Mouse (Mus musculus) inflammation-experienced regulatory T-cells (primary cell): ENCODE data around the gene Olfr111. TPM values are rescaled to one million over a fixed set of nuclear protein-coding genes. Genes with fewer than 3 reads are reported as not detected.

Experiments
- polyA plus RNA-seq, 2 experiments: library from polyadenylated mRNA; unstranded; fragments of 100-300 nt; shearing (Covaris generic); gene quantifications; one replicate each; pipeline ENCODE4 v1.2.1; 2017

The Olfr111 gene
- polyA plus RNA-seq = not detected

DNA sequence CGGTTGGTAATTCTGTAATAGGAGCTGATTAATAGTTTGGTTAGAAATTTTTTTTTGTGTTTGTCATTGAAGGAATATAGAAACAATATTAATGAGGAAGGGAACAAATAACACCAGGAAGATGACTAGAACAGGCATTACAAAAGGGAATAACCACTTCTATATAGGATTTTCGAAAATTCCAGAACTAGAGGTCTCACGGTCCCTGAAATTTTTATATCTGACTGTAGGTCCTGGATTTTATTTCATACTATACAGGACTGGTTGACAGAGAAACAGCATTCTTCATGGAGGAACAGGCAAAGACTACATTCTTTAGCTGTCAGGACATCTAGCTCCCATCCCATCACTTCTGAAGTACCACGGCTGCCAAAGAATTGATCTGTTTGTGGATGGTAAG is at the start of gene Olfr111:
TSS of gene Olfr111 (plus strand) at position 301 of the 400 bp plus-strand sequence.

DNA sequence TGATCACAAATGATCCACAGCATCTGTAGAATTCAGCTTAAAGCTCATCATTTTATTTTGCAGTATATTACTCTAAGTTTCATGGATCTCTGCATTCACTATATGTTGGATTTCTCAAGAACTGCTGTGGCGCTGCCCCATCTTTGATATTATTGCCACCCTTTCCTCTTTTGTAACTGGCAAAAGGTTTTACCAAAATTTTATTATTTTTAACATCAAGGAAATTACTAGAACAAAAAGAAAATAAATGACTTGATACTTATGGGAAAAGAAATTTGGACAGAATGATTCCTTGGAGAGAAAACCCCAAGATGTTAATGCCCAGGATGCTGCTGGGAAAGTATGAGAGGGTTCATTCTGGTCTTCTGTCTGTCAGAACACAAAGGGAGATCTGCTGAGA is 49.2 kb upstream of the Olfr111 start, which contains the start of gene Olfr109:
TSS of gene Olfr109 (plus strand) at position 301 of the 400 bp plus-strand sequence.

DNA sequence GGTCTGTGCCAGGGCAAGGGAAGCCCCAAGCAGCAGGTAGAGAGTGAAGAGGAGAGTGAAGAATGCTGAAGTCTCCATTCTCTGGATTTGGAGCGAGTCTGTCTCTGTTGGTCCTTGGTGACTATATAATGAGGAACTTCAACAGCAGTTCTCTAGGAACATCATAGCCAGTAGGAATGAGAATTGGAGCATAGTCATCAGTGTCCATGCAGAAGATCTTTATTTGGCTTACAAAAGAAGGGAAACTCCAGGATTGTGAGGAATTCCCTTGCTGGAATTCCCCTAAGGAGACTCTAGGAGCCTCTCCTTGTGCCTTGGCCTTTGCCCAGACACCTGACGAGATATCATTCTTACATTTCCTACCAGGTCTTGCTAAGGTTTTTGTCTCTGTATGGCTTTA is 24.4 kb upstream of the Olfr111 start, which contains the start of gene H2-M2:
TSS of gene H2-M2 (minus strand) at position 101 of the 400 bp plus-strand sequence.

DNA sequence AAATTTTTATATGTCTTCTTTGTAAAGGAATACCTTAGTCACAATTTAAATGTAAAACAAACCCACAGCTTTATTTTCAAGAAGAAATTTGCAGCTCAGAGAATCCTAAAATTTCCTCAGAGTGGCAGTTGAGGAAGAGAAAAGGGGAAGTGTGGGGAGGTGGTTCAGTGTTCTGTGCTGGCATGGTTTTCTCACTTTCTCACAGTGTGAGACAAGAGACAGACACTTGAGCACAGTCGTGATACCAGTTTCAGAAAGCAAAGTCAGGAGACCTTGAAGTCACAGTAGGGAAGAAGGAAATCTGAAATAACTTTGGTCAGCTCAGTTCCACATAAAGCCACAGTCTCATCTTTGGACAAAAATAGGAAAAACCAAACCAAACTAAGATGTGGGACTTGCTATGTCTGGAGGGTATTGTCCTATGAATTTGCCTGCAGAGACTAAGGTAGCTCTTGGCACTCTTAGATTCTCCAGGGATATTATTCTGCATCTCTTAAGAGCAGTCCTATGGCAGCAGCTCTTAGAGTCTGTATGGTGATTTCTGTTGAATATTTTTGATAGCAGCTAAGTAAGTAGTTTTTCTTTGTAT is 15.8 kb upstream of the Olfr111 start, which contains the start of gene Olfr110:
TSS of gene Olfr110 (plus strand) at position 539 of the 589 bp plus-strand sequence.

DNA sequence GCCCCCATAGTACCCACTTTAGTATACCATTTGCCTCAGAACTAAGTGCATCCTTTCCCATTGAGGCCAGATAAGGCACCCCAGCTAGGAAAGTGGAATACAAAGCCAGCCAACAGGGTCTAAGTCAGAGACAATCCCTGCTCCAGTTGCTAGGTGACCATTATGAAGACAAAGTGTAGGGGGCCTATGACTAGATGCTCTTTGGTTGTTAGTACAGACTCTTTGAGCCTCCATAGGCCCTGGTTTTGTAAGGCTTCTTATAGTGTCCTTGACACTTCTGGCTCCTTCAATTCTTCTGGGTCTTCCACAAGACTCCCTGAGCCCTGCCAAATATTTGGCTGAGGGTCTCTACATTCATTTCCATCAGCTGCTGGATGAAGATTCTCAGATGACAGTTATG is 61.5 kb downstream of the Olfr111 start, which contains the start of gene Olfr112:
TSS of gene Olfr112 (minus strand) at position 101 of the 400 bp plus-strand sequence.

DNA sequence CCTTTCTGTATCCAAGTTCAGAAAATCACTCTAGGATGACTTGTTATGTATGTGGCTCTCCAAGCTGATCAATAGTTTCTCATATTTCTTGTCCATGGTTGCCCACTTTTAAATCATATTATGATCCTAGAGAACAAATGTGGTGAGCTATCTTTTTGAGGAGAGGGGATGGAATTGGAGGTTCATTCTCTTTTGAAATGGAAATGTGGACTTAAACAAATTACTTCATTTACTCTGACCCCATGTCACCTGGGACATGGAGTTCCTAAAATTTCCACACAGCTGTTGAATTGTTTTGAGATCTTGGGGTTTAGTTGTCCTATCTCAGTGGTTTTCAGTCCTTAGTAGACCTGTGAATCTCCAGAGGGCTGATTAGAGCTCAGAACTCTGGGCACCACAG is 69.7 kb downstream of the Olfr111 start, which contains the start of gene Olfr113:
TSS of gene Olfr113 (minus strand) at position 101 of the 400 bp plus-strand sequence.

Other genes with a start within 250 kb of the Olfr111 start
- under 1 TPM in 1 of 2 experiments, not detected in 1; 0.33 TPM for gene Olfr98, start 244.3 kb upstream of the Olfr111 start, polyA plus RNA-seq
- gene H2-M3, start 237.8 kb upstream of the Olfr111 start, polyA plus RNA-seq = 100 to 1,000 TPM; 103 to 115 TPM
- gene Olfr99, start 224.6 kb upstream of the Olfr111 start, polyA plus RNA-seq = 1 to 10 TPM; 2.4 to 4.4 TPM
- gene Olfr101, start 203.7 kb upstream of the Olfr111 start, polyA plus RNA-seq = under 1 TPM in 1 of 2 experiments, not detected in 1; 0.34 TPM
- 1 to 10 TPM in 1 of 2 experiments, under 1 TPM in 1; 0.46 to 1.3 TPM for gene Olfr102, start 191.0 kb upstream of the Olfr111 start, polyA plus RNA-seq
- not detected for gene Olfr103, start 168.3 kb upstream of the Olfr111 start, polyA plus RNA-seq
- not detected for gene Olfr104-ps, start 148.4 kb upstream of the Olfr111 start, polyA plus RNA-seq
- gene Olfr105-ps, start 129.0 kb upstream of the Olfr111 start, polyA plus RNA-seq = under 1 TPM in 1 of 2 experiments, not detected in 1; 0.12 TPM
- not detected for gene Olfr106-ps, start 117.6 kb upstream of the Olfr111 start, polyA plus RNA-seq
- under 1 TPM; 0.05 to 0.44 TPM for gene Olfr107, start 108.8 kb upstream of the Olfr111 start, polyA plus RNA-seq
- gene Olfr108, start 62.5 kb upstream of the Olfr111 start, polyA plus RNA-seq = not detected
- under 1 TPM; 0.02 to 0.33 TPM for gene Olfr109, start 49.1 kb upstream of the Olfr111 start, polyA plus RNA-seq
- gene H2-M2, start 24.5 kb upstream of the Olfr111 start, polyA plus RNA-seq = 1 to 10 TPM in 1 of 2 experiments, not detected in 1; 1.2 TPM
- gene Olfr110, start 15.6 kb upstream of the Olfr111 start, polyA plus RNA-seq = not detected
- not detected for gene Olfr112, start 61.4 kb downstream of the Olfr111 start, polyA plus RNA-seq
- gene Olfr113, start 69.6 kb downstream of the Olfr111 start, polyA plus RNA-seq = under 1 TPM in 1 of 2 experiments, not detected in 1; 0.17 TPM
- not detected for gene Olfr114, start 84.7 kb downstream of the Olfr111 start, polyA plus RNA-seq
- not detected for gene Olfr115, start 119.1 kb downstream of the Olfr111 start, polyA plus RNA-seq
- gene Olfr116, start 119.2 kb downstream of the Olfr111 start, polyA plus RNA-seq = not detected
- under 1 TPM; 0.15 to 0.19 TPM for gene Olfr117, start 155.8 kb downstream of the Olfr111 start, polyA plus RNA-seq
- gene Olfr118, start 159.0 kb downstream of the Olfr111 start, polyA plus RNA-seq = under 1 TPM; 0.12 to 0.53 TPM
- not detected for gene Olfr119, start 188.5 kb downstream of the Olfr111 start, polyA plus RNA-seq
- gene Olfr120, start 213.8 kb downstream of the Olfr111 start, polyA plus RNA-seq = under 1 TPM in 1 of 2 experiments, not detected in 1; 0.13 TPM
- not detected for gene Olfr121, start 240.8 kb downstream of the Olfr111 start, polyA plus RNA-seq